Mouse (Mus musculus): ENCODE results near the gene Fxyd4.

The Fxyd4 gene

DNA sequence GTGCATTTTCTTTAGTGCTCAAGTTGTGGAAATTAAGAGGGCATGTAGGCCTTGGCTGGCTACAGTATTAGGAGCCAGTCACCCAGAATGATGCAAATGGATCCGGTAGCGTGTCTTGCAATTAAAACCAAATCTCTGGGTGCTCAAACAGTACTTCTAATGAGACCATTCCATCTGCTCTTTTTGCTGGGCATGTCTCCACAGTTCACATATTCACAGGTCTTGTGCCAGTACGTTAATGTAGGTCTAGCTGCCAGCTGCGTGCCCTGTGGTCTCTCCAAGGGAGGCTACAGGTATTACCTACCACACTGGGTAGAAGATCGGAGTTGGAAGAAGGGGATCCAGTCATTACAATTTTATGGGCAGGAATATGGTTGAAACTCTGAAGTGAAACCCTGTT is 19.4 kb downstream of the Fxyd4 start:
- no peak for DNase-seq (ENCODE audit: low read depth)

- peak; percentile 87 for DNase-seq (ENCODE audit: low read depth)
Measured at GRCm38 (mm10) chr6:117917576-117917975, 19.9 kb downstream of the Fxyd4 start.

GRCm38 (mm10) chr6:117916737-117917426 is 20.6 kb downstream of the Fxyd4 start:
- peak; percentile 91 for DNase-seq (ENCODE audit: low read depth)

GRCm38 (mm10) chr6:117916205-117916736 is 21.2 kb downstream of the Fxyd4 start:
- no peak for DNase-seq (ENCODE audit: low read depth)

DNA sequence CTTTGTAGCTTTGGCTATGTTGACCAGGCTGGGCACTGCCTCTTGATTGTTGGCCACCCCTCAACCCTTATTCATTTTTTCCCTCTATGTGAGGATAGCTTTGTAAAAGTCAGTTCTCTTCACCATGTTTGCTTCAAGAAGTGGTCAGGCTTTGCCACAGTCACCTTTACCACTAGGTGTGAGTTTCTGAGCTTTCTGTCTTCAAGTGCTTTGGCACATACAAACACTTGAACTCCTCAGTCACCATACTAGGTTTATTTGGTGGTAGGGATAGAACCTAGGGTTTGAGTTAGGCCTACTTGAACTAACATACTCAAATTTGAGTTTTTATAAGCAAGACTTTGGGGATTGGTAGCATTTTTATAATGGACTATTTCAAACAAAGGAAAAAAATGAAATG is 23.0 kb downstream of the Fxyd4 start:
- DNase-seq (ENCODE audit: low read depth) = no peak

DNA sequence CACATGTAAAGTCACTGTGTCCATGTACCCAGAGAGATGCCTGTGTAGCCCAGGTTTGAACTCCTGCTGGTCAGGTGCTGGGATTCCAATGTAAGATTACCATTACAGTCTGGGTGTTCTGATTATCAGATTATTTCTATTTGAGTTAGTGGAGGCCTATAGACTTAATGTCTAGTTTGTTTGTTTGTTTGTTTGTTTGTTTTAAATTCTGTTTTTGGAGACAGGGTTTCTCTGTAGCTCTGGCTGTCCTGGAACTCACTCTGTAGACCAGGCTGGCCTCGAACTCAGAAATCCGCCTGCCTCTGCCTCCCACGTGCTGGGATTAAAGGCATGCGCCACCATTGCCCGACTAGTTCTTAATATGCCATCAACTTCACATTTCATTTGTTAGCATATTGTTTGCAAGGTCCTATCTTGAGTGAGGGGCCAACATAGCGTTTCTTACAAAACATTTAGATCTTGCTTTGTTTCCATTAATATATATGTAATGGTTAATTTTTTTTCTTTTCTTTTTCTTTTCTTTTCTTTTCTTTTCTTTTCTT is 27.3 kb downstream of the Fxyd4 start:
- no peak for DNase-seq (ENCODE audit: low read depth)

GRCm38 (mm10) chr6:117908424-117908900 is 29.0 kb downstream of the Fxyd4 start:
- peak; percentile 45 for DNase-seq (ENCODE audit: low read depth)

DNA sequence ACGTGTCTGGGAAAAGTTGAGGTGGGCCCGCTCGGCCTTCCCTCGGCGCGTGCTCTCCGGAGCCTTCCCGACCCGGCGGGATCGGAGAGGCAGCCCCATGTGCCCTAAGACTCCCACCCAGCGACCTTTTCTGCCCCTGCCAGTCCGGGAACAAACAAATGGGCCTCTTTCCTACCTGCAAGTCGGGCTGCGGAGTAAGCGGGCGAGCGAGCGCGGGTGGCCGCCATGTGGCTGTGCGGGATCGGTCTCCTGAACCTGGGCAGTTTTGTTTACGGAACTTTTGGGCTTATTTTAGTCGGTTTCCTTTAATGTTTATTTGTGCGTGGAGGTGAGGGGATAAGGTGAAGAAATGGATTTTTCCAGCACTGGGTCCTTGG is 29.5 kb downstream of the Fxyd4 start:
- DNase-seq (ENCODE audit: low read depth) = no peak

GRCm38 (mm10) chr6:117907301-117907978 is 30.1 kb downstream of the Fxyd4 start:
- peak; percentile 98 for DNase-seq (ENCODE audit: low read depth)

DNA sequence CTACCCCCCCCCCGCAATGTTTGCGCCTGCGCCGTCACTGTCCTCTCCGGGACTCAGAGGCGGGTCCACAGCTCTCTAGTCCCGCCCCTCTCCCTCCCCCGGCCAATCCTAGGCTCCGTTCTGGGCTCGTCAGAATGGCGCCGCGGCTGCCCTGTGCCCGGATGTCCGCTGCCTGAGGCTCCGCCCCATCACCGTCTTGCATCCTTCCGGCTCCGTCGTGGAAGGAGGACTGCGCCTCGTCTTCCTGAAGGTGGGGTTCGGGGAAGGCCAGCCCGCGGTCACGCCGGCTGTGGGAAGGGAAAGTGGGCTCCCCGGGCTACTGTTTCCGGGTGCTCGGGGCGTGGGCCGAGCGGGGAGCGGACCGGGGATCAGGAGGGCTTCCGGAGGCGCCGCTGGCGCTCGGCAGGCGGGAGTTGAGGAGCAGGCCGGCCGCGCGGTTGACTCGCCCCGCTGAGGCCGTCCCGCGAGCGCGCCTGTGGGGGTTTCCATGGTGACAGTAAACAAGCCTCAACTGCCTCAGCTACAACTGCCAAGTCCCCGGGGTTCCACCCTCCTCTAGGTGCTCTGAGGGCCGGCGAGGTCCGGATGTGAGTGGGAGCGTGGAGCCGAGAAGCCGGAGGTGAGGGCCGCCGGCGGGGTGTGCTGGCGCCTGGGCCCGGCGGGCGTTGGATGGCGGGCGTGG is 30.8 kb downstream of the Fxyd4 start:
- DNase-seq (ENCODE audit: low read depth) = peak; percentile 100

- DNase-seq (ENCODE audit: low read depth) = peak; percentile 85
Measured at GRCm38 (mm10) chr6:117906015-117906531, 31.4 kb downstream of the Fxyd4 start.

- DNase-seq (ENCODE audit: low read depth) = no peak
Measured at GRCm38 (mm10) chr6:117905260-117905930, 32.1 kb downstream of the Fxyd4 start.

DNA sequence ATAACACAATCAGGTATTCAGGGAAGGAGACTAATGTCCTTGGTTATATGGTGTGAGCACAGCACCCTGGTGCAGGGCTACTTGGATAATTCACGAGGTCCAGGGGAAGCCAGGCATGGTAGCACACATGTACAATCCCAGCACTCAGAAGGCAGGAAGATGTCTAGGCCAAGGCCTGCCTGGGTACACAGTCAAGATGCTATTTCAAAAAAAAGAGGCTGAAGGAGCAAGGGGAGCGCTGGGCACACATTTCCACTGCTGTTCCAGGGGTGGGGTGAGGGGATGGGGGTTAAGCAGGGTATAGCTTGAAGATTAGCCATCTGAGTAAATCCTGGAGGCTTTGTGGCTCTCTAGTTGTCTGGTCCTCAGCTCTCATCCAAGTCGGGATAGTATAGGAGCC is 33.7 kb downstream of the Fxyd4 start:
- no peak for DNase-seq (ENCODE audit: low read depth)

- DNase-seq (ENCODE audit: low read depth) = no peak
Measured at GRCm38 (mm10) chr6:117902556-117902955, 34.9 kb downstream of the Fxyd4 start.

DNA sequence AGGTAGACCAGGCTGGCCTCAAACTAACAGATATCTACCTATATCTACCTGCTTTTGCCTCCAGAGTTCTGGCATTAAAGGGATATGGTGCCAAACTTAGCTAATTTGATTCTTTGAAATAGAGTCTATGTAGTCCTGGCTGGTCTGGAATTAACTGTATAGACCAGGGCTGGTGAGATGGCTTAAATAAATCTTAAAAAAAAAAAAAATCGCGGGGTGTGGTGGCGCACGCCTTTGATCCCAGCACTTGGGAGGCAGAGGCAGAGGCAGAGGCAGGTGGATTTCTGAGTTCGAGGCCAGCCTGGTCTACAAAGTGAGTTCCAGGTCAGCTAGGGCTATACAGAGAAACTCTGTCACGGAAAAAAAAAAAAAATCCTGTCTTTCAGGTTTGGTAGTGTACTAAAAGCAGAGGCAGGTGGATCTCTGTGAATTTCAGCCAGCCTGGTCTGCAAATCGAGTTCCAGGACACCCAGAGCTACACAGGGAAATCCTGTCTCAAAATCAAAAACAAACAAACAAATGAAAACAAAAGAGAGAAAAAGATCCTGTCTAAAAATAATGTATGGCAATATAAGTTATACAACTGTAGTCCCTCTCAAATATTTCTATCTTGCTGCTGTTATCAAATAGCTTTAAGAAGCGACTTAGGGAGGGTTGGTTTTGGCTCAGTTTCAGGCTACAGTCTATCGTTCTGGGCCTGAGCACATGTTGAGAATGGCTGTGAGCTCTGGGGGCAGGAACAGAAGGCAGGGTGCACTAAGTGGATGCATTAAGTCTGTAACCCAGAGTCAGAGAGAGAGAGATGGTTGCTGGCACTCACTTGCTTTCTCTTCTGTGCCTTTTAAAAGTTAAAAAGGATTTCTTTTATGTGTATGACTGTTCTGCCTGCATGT is 35.7 kb downstream of the Fxyd4 start:
- DNase-seq (ENCODE audit: low read depth) = no peak

GRCm38 (mm10) chr6:117900126-117901080 is 37.1 kb downstream of the Fxyd4 start, which contains the start of gene Hnrnpf:
Gene Hnrnpf, plus strand, starts transcription at chr6:117900324.
- peak; percentile 86 for DNase-seq (ENCODE audit: low read depth)

GRCm38 (mm10) chr6:117897800-117898199 is 39.7 kb downstream of the Fxyd4 start:
- DNase-seq (ENCODE audit: low read depth) = no peak

DNA sequence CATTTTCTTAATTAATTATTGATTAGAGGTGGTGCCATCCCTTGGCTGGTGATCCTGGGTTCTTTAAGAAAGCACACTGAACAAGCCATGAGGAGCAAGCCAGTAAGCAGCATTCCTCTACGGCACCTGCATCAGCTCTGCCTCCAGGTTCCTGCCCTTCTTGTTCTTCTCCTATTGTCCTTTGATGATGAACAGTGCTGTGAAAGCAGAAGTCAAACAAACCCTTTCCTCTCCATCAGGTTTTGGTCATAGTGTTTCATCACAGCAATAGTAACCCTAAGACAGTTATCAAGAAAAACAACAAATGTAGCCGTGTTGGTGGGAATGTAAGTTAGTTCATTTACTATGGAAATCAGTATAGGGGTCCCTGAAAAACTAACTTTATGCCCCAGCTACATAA is 44.1 kb downstream of the Fxyd4 start:
- no peak for DNase-seq (ENCODE audit: low read depth)

DNA sequence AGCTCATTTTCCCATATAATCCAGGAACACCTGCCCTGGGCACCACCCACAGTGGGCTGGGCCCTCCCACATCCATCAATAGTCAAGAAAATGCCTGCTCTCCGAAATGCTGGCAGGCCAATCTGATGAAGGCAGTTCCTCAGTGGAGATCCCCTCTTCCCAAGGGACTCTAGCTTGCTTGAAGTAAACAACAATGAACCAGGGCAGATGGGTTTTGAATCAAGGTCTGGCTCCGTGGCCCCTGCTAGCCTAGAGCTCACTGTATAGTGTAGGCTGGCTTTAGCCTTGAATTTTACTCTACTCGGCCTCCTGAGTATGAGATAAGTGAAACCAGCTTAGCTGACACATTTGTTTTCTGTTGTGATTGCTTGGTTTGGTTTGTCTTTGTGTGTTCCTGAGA is 45.1 kb downstream of the Fxyd4 start:
- no peak for DNase-seq (ENCODE audit: low read depth)

Data from NIH3T3 (cell line).